Mouse (Mus musculus) hindbrain, embryonic 14.5 days (tissue): ENCODE measurements around the gene Tet1. TPM values are rescaled to one million over a fixed set of nuclear protein-coding genes. Genes with fewer than 3 reads are reported as not detected.
"Not testable (repeated sequence)": the region's sequence is repeated elsewhere in the genome, so short reads cannot be mapped to it uniquely, and the experiment has no call there.

Experiments used
- ATAC-seq: fragments of 200-750 bp; cut with Nextera tagmentation; 2 replicates; pipeline ENCODE4 v1.8.0; 2017; ENCODE audit warnings: moderate number of reproducible peaks, mild to moderate bottlenecking, moderate TSS enrichment, moderate library complexity; ENCODE audit not compliant: low FRiP score
- DNase-seq: peaks from one replicate; pipeline ENCODE4 v3.0.0-alpha.2; 2015; ENCODE audit warnings: low spot score
- H3K27ac ChIP-seq: fragments of 300-500 bp; sonication (generic); 2 replicates; pipeline ENCODE4 v1.5.1; 2014; ENCODE audit warnings: mild to moderate bottlenecking, moderate library complexity
- H3K27me3 ChIP-seq: fragments of 300-500 bp; sonication (generic); 2 replicates; pipeline ENCODE4 v1.6.1; 2014; ENCODE audit warnings: mild to moderate bottlenecking, low read length, mixed read lengths; ENCODE audit not compliant: control insufficient read depth, insufficient read depth
- H3K36me3 ChIP-seq: fragments of 300-500 bp; sonication (generic); replicated peaks from 2 replicates; pipeline ENCODE4 v1.6.1; 2014; ENCODE audit not compliant: control insufficient read depth, insufficient read depth
- H3K4me1 ChIP-seq: fragments of 300-500 bp; sonication (generic); replicated peaks from 2 replicates; pipeline ENCODE4 v1.6.1; 2014; ENCODE audit warnings: antibody characterized with exemption, low read length, mixed read lengths; ENCODE audit not compliant: control insufficient read depth, insufficient read depth
- H3K4me2 ChIP-seq: fragments of 300-500 bp; sonication (generic); replicated peaks from 2 replicates; pipeline ENCODE4 v1.6.1; 2014; ENCODE audit warnings: mild to moderate bottlenecking, moderate library complexity
- H3K4me3 ChIP-seq: fragments of 300-500 bp; sonication (generic); replicated peaks from 2 replicates; pipeline ENCODE4 v1.5.1; 2014; ENCODE audit warnings: mild to moderate bottlenecking, low read length
- H3K9ac ChIP-seq: fragments of 300-500 bp; sonication (generic); 2 replicates; pipeline ENCODE4 v1.6.1; 2014
- H3K9me3 ChIP-seq: fragments of 300-500 bp; sonication (generic); 2 replicates; pipeline ENCODE4 v1.6.1; 2016; ENCODE audit warnings: low read length; ENCODE audit not compliant: control insufficient read depth
- WGBS: fragments of 180-500 bp; shearing (Covaris S2); extraction: QIAGEN DNeasy Blood & Tissue Kit; methylation state at CpG from one replicate; pipeline ENCODE4 v1.1.7; 2014; 5-methylcytosine and 5-hydroxymethylcytosine counted together
- polyA plus RNA-seq: library from polyadenylated mRNA; unstranded; fragments of >200 nt; fragmentation: Nextera tagmentation; extraction: Ambion mirVana; gene quantifications from 2 replicates; pipeline ENCODE4 v1.2.1, GENCODE M21; 2014

Gene Tet1
- polyA plus RNA-seq, 1 experiment from 2014 or later = 44.1 TPM

- Histone ChIP-seq H3K4me1 (no peaks in the 10 kb centered on the region), H3K4me3 (no peak overlapping the region), H3K36me3 (peaks cover 14% of the 10 kb centered on the region), H3K4me2 (no peak overlapping the region), H3K9ac (no peak overlapping the region), H3K9me3 (no peaks in the 10 kb centered on the region), H3K27me3 (no peaks in the 10 kb centered on the region), H3K27ac (no peak overlapping the region)
- WGBS = 72% methylated on average over 2 of the region's 2 CpGs
- DNase-seq (no peak), ATAC-seq (no peak)
Observed at GRCm38 (mm10) chr10:62804106-62804505, 104.7 kb downstream of the Tet1 start.

DNA sequence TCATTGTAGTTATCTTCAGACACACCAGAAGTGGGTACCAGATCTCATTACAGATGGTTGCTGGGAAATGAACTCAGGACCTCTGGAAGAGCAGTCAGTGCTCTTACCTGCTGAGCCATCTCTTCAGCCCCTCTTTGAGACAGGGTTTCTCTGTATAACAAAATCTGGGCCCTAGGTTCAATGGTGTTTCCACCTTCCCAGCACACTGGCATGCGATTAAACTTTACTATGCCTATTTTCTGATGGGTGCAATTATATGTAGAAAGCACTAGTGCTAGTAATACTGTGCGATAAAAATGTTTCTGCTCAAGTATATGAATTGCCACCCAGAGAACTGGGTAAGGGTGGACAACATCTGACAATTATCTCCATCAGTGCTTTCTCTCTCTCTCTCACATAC, 105.5 kb downstream of the Tet1 start:
- no peaks in the 10 kb centered on the region for H3K9me3 ChIP-seq
- no peak overlapping the region for H3K4me2 ChIP-seq
- H3K27me3 ChIP-seq = no peaks in the 10 kb centered on the region
- H3K36me3 ChIP-seq = peaks cover 11% of the 10 kb centered on the region
- H3K9ac ChIP-seq = no peak overlapping the region
- DNase-seq (no peak), ATAC-seq (no peak)
- H3K4me3 ChIP-seq = no peak overlapping the region
- no peaks in the 10 kb centered on the region for H3K4me1 ChIP-seq
- H3K27ac ChIP-seq = no peak overlapping the region
- 94% methylated on average over 2 of the region's 2 CpGs for WGBS

GRCm38 (mm10) chr10:62794221-62794620, 114.6 kb downstream of the Tet1 start:
- Histone ChIP-seq H3K9ac (no peak overlapping the region), H3K4me2 (no peak overlapping the region), H3K4me3 (no peak overlapping the region), H3K4me1 (peaks cover 8% of the 10 kb centered on the region; the same call in 1 of the 2 replicates), H3K36me3 (peaks cover 13% of the 10 kb centered on the region), H3K9me3 (no peaks in the 10 kb centered on the region), H3K27me3 (no peaks in the 10 kb centered on the region), H3K27ac (no peak overlapping the region)
- no peak for ATAC-seq
- no peak for DNase-seq
- WGBS = 95% methylated on average over 4 of the region's 4 CpGs

DNA sequence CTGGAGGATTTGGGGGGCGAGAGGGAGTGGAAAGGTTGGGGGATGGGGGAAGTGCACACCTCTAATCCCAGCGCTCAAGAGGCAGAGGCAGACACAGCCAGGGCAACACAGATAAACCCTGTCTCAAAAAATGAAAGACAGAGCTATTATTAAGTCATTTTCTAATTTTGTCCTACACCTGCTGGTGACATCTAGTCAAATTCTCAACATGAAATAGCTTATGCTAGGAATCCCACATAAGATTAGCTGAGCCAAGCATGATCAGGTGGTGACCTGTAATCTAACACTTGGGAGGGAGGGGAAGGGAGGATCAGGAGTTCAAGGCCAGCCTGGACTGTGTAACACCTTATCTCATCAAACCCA, 115.7 kb downstream of the Tet1 start:
- H3K4me1 ChIP-seq = peaks cover 12% of the 10 kb centered on the region; the same call in 1 of the 2 replicates
- peak overlapping the region; percentile 57 for H3K9ac ChIP-seq
- 0 out of 2 replicates have a peak, but pooled peaks have one; percentile 1 for ATAC-seq
- H3K4me3 ChIP-seq = peak overlapping the region; percentile 87
- peaks cover 23% of the 10 kb centered on the region for H3K36me3 ChIP-seq
- DNase-seq = no peak
- 36% methylated on average over 2 of the region's 2 CpGs for WGBS
- no peaks in the 10 kb centered on the region for H3K27me3 ChIP-seq
- peak overlapping the region; percentile 58 for H3K4me2 ChIP-seq
- H3K9me3 ChIP-seq = no peaks in the 10 kb centered on the region
- peak overlapping the region; percentile 98 for H3K27ac ChIP-seq

GRCm38 (mm10) chr10:62792177-62793090, 116.4 kb downstream of the Tet1 start, which contains the start of gene Ccar1:
Gene Ccar1 (minus strand): TSS chr10:62792286.
- H3K4me2 ChIP-seq = peak within 1 kb of the TSS; percentile 75
- no peaks in the 10 kb centered on the region for H3K9me3 ChIP-seq
- DNase-seq (peak; percentile 100), ATAC-seq (peak; percentile 98)
- H3K4me3 ChIP-seq = peak within 1 kb of the TSS; percentile 87
- H3K36me3 ChIP-seq = peaks cover 30% of the 10 kb centered on the region
- H3K4me1 ChIP-seq = peaks cover 12% of the 10 kb centered on the region; the same call in 1 of the 2 replicates
- peak within 1 kb of the TSS; percentile 90 for H3K9ac ChIP-seq
- H3K27ac ChIP-seq = peak within 1 kb of the TSS; percentile 98
- 3% methylated on average over 55 of the region's 55 CpGs for WGBS
- H3K27me3 ChIP-seq = no peaks in the 10 kb centered on the region

DNA sequence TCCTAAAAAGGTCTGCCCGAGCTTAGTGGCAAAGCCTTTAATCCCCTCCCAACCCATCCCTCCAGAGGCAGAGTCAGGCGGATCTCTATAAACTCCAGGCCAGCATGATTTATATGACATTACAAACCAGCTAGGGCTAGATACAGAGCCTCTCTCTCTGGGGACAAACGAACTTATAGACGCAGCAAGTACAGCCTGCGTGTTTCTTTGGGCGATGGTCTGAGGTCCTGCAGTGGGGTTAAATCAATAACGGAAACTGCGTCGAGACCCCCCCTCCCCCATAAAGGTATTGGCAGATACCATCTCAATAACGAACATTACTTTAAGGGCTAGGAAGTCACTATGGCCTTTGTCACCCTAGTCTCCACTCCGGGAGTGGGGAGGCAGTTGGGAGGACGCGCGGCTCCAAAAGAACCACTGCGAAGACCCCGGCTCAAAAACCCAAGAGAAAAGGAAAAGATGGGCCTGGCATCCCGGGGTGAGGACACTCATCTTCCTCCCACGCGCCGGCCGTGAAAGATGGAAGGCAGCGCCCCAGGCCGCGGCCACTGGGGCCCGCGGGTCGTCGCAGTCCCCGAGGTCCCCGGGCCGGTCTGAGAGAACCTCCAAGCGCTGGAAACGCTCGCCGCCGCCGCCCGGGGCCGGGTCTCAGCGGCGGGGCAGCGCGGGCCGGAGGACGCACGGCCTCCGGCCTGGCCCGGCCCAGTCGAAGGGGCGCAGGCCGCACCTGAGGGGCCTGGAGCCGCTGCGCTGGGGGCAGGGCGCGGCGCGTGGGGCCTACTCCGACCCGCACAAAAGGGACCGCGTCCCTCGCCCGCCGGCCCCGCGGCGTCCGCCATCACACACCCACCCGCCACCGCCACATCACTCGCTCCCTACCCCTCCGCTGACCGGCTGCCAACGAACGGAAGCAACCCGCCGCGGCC, 117.3 kb downstream of the Tet1 start:
- peaks cover 12% of the 10 kb centered on the region; the same call in 1 of the 2 replicates for H3K4me1 ChIP-seq
- peak overlapping the region; percentile 98 for H3K27ac ChIP-seq
- H3K27me3 ChIP-seq = no peaks in the 10 kb centered on the region
- WGBS = under 1% methylated on average over 75 of the region's 78 CpGs
- DNase-seq (no peak), ATAC-seq (peak; percentile 78)
- H3K9ac ChIP-seq = peak overlapping the region; percentile 90
- H3K9me3 ChIP-seq = no peaks in the 10 kb centered on the region
- H3K36me3 ChIP-seq = peaks cover 39% of the 10 kb centered on the region
- peak overlapping the region; percentile 75 for H3K4me2 ChIP-seq
- peak overlapping the region; percentile 87 for H3K4me3 ChIP-seq

GRCm38 (mm10) chr10:62781776-62782175, 127.0 kb downstream of the Tet1 start:
- H3K9me3 ChIP-seq, H3K4me2 ChIP-seq, H3K4me1 ChIP-seq, H3K27ac ChIP-seq, H3K4me3 ChIP-seq, H3K27me3 ChIP-seq, ATAC-seq, H3K9ac ChIP-seq, DNase-seq: not testable (repeated sequence)
- 95% methylated on average over 1 of the region's 1 CpGs for WGBS
- peaks cover 99% of the 10 kb centered on the region for H3K36me3 ChIP-seq
